Mouse (Mus musculus) layer of hippocampus, postnatal 36 days (tissue): ENCODE measurements around the gene Dgki. TPM values are rescaled to one million over a fixed set of nuclear protein-coding genes. Genes with fewer than 3 reads are reported as not detected.
A peak's percentile ranks its signal among the peaks of the same experiment; 100 is the strongest.

Experiments used
- DNase-seq, 2 experiments: peaks; one replicate each; pipeline ENCODE4 v3.0.0; 2022
- total RNA-seq, 2 experiments: library from RNA; stranded (reverse); gene quantifications; 2 replicates each; pipeline ENCODE4 v1.2.3; 2021

Gene Dgki
- total RNA-seq, 2 experiments from 2014 or later = 82.6 to 87.2 TPM

DNA sequence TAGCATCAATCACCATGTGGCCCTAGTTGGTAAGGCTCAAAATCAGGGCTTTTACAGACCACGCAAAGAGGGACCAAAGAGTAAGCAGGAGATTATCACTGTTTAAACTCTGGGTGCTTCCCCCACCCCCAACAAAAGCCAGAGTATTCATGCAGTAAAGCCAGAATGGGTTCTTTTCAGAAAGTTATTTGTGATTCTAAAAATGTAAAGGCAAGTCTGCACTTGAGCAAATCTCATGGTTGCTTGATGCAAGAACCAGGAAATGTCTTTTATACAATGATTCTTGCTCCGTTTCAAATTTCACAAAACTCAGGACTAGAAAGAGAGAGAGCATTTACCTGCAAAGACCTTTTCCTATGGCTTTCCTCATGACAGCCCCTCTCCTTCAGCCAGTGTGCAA is 7.9 kb downstream of the Dgki start:
- DNase-seq = no peak

- no peak for DNase-seq
Measured at GRCm38 (mm10) chr6:37291171-37291570, 8.8 kb downstream of the Dgki start.

DNA sequence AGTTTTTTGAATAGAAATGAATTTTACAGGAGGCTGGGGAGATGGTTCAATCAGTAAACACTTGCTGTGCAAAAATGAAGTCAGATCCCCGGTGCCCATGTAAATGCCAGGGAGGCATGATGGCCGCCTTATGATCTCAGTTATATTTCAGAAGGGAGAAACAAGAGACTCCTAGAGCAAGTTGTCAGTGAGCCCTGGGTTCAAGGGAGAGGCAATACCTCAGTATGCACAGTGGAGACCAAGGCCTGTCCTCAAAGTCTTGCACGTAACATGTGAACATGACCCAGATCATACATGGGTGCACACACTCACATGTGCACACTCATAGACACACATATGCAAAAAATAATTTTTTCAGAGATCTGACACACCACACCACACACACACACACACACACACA is 9.3 kb downstream of the Dgki start:
- DNase-seq = no peak

DNA sequence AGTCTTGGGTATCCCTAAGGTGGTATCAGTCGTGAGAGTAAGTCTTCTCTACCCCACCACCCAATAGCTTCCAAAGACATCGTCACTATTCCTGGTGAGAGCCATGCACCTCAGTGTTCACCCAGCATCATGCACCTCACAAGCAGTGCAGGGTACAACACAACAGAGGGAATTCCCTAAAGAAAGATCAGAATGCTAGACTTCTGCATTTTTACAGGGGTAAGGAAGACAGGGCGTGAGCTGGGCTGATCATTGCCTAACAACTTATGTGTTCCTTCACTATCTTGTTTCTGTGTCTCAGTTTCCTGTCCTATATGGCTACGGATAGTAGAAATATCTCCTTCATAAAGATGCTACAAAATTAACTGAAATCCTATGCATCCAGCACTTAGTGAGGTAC is 13.8 kb downstream of the Dgki start:
- no peak for DNase-seq

DNA sequence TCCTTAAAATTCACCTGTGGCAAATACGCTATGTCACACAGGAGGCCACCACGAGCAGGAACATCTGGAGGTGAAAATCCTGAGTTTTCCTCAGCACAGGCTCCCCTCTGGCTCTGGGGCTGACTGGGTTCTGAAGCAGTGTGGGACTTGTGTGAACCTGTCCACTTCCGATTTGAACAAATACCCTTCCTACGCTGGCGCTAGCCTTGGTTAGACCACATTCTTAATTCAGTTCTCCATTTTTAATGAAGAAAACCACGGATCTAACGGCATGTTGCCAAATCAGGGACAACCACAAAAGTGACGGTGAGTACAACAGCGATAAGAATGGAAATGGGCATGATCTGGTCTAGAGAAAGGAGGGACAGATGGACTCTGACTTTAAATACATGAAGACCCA is 15.1 kb downstream of the Dgki start:
- no peak for DNase-seq

GRCm38 (mm10) chr6:37283336-37283735 is 16.6 kb downstream of the Dgki start:
- no peak for DNase-seq

GRCm38 (mm10) chr6:37282659-37283058 is 17.3 kb downstream of the Dgki start:
- DNase-seq = no peak

GRCm38 (mm10) chr6:37276834-37277715 is 22.9 kb downstream of the Dgki start:
- no peak for DNase-seq

DNA sequence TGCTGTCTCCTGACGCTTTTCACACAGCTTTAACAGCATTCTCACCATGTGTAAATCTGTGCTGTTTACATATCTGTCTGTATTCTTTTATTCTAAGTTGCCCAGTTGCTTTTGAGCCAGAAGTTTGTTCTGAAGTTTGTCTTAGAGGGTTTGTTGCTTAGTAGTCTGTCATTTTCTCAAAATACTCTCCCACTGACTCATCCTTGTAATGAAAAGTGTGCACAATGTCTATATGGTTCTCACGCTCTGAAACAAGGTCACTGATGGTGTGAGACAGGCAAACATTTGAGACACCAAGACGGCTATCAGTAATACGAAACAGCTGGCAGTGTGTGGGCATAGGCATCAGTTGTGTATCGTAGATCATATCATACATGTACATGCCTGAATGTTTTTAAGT is 23.8 kb downstream of the Dgki start:
- no peak for DNase-seq

DNA sequence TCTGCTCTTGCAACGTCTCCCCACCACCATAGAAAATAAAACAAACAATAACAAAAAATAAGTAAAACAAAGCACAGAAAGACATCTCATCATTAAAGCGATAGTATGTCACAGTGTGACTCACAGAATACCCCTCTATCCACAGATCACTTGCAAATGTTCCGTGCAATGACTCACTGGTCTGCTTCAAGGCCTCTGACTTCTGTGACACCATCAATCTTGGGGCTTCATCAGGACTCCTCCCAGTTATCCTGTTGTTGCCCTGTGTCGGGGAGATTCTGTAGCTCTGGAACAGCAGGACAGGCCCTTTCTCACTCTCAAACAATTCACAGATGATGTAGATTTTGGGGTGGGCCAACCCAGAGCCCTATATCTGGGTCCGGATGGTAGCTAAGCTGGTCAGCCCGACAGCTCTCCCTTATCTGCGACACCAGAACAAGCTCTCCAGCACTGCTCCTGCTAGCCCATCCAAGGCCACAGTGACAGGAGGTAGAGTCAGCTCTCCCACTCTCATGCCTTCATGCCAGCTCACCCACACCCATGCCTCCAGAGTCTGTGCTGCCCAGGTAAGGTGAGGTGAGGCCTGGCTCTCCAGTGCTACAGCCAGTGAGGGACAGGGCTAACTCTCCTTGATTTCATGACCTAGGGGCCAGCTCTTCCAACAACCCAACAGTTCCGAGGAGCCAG is 28.9 kb downstream of the Dgki start:
- DNase-seq = no peak

- DNase-seq = peak in 1 of 2 experiments; percentile 12
Measured at GRCm38 (mm10) chr6:37268589-37268988, 31.4 kb downstream of the Dgki start.

- no peak for DNase-seq
Measured at GRCm38 (mm10) chr6:37267952-37268351, 32.0 kb downstream of the Dgki start.

GRCm38 (mm10) chr6:37262486-37262885 is 37.5 kb downstream of the Dgki start:
- DNase-seq = no peak

DNA sequence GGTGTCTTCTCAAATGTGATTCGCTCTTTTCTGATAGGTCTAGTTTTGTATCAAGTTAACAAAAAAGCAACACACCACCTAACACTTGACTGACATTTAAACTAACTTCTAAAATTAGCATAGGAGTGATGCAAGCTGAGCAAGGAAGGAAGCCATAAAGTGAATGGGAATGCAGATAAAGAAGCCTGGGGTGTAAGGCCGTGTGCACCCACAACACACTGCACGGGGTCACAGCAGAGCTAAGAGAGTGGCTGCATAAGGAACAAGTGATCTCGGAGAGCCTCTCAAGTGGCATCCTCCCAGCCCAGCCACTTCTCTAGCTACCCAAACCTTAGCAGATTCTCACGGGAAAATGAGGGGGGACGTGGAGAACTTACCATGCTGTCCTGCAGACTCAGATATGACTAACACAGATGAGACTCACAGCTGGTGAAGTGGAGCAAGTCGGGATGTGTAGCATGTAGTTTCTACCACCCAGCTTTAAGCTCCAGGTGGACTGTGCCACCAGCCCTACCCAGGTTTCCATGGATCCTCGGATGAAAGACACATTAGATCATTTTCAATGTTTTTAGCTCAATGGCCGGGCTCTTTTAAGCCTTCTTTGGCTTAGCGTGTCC is 38.6 kb downstream of the Dgki start:
- no peak for DNase-seq

DNA sequence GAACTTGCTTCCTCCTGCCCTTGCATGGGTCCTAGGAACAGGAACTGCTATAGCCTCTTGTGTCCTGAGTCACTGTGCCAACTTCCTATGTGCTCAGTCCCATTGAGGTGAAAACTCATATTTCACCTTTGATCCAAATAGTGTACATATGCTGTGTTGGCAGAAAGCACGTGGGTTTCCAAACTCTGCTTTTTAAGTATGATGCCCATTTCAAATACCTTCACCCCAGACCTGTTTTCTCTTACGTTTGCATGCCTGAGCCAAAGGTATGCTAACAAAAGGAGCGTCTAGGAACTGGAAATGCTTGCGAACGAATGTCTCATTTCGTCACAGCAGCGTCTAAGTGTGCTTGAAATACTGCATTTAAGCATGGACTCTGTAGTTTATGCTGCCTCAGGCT is 41.3 kb downstream of the Dgki start:
- no peak for DNase-seq

GRCm38 (mm10) chr6:37254144-37254543 is 45.8 kb downstream of the Dgki start:
- DNase-seq = no peak

- DNase-seq = no peak
Measured at GRCm38 (mm10) chr6:37252536-37252935, 47.4 kb downstream of the Dgki start.

- DNase-seq = no peak
Measured at GRCm38 (mm10) chr6:37250671-37251070, 49.3 kb downstream of the Dgki start.

DNA sequence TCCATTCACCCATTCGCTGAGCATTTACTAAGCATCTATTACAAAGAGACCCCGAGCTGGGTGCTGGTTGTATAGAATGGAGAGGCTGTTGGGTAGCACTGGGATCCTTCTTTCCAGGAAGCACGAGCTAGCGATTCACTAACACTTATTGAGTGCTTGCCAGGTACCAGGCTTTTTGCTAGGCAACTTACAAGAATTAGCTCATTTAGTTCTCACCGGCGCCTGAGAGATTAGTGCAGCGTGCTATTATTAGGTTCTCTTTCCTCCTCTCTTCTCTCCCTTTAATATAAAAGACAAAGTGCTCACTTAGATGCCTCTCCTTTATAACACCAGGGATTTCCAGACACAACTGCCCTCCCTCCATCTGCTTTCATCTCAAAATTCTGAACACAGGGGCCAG is 54.2 kb downstream of the Dgki start:
- DNase-seq = no peak

DNA sequence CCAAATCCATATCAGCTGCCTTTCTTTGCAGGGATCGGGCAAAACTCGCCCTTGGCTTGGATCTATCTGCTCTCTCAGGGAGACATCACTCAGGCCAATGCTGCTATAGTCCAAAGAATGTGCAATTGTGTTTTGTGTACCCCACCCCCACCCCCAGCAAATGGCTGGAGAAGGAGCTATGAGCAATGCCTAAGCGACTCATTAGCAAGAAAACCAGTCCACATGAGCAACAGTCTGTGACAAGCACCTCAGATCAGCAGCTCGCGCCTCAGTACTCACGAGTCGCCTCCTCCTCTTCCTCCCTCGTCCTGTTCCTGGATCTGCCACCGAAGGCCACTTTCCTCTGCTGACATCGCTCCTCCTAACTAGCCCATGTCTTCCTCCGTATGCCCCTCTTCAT is 55.9 kb downstream of the Dgki start:
- no peak for DNase-seq

DNA sequence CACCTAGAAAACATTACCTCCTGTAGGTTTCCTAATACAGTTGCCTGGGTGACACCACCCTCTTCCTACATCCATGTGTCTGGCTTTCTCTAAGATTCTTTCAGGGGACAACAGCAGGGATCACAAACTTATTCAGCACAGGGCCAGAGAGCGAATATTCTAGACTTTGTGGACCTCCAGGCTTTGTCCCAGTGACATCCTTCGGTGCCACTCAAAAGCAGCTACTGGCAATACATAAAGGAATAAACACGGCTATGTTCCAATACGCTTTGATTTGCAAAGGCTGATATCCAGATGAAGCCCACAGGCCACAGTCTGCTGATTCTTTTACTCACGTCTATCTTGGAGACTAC is 57.2 kb downstream of the Dgki start:
- DNase-seq = no peak

- DNase-seq = no peak
Measured at GRCm38 (mm10) chr6:37242100-37242768, 57.8 kb downstream of the Dgki start.

DNA sequence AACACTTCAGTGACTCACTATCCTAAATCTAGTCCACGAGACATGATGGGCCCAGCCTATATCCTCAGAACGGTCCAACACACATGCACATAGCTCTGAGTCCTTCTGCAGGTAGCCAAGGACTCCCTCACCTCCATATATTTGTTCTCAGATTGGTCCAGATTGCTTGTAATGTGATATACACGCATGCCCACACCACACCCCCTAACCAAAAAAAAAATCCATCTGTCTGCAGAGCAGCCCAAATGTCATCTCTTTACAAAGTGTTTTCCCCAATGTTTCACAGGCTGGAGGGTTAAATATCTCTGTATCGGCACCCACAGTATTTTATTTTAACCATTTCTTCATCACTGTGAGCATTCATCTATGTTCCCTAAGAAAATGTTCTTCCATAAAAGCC is 58.5 kb downstream of the Dgki start:
- peak in 1 of 2 experiments; percentile 33 for DNase-seq
